Mouse (Mus musculus) embryonic facial prominence, embryonic 13.5 days (tissue): Measurements from ENCODE around the gene Isca2. TPM values are rescaled to one million over a fixed set of nuclear protein-coding genes. Genes with fewer than 3 reads are reported as not detected.
A peak's percentile ranks its signal among the peaks of the same experiment; 100 is the strongest.

Experiments
- ATAC-seq: fragments of 200-750 bp; cut with Nextera tagmentation; 2 replicates; pipeline ENCODE4 v1.8.0; 2017; ENCODE audit warnings: low read depth; ENCODE audit not compliant: insufficient number of reproducible peaks, insufficient read depth, low FRiP score, low TSS enrichment
- H3K27ac ChIP-seq: fragments of 300-500 bp; sonication (generic); 2 replicates; pipeline ENCODE4 v1.5.1; 2015; ENCODE audit warnings: moderate library complexity, mild to moderate bottlenecking, inconsistent platforms
- H3K27me3 ChIP-seq: fragments of 300-500 bp; sonication (generic); 2 replicates; pipeline ENCODE4 v1.6.1; 2015; ENCODE audit warnings: mild to moderate bottlenecking, inconsistent platforms
- H3K36me3 ChIP-seq: fragments of 300-500 bp; sonication (generic); 2 replicates; pipeline ENCODE4 v1.6.1; 2015; ENCODE audit warnings: mild to moderate bottlenecking, inconsistent platforms
- H3K4me1 ChIP-seq: fragments of 300-500 bp; sonication (generic); 2 replicates; pipeline ENCODE4 v1.6.1; 2015; ENCODE audit warnings: inconsistent platforms
- H3K4me2 ChIP-seq: fragments of 300-500 bp; sonication (generic); 2 replicates; pipeline ENCODE4 v1.6.1; 2015; ENCODE audit warnings: moderate library complexity, mild to moderate bottlenecking, inconsistent platforms
- H3K4me3 ChIP-seq: fragments of 300-500 bp; sonication (generic); 2 replicates; pipeline ENCODE4 v1.5.1; 2015; ENCODE audit warnings: mild to moderate bottlenecking, inconsistent platforms
- H3K9ac ChIP-seq: fragments of 300-500 bp; sonication (generic); 2 replicates; pipeline ENCODE4 v1.6.1; 2015; ENCODE audit warnings: mild to moderate bottlenecking, inconsistent platforms
- H3K9me3 ChIP-seq: fragments of 300-500 bp; sonication (generic); 2 replicates; pipeline ENCODE4 v1.6.1; 2016; ENCODE audit warnings: inconsistent platforms
- WGBS: fragments of 180-500 bp; shearing (Covaris S2); methylation state at CpG from one replicate; pipeline ENCODE4 v1.1.7; 2015; ENCODE audit warnings: mixed read lengths; 5-methylcytosine and 5-hydroxymethylcytosine counted together
- polyA plus RNA-seq: library from polyadenylated mRNA; unstranded; fragments of >200 nt; fragmentation: Nextera tagmentation; extraction: Ambion mirVana; gene quantifications from 2 replicates; pipeline ENCODE4 v1.2.1, GENCODE M21; 2015

Gene Isca2
- polyA plus RNA-seq, 1 experiment from 2014 or later: 154 TPM

GRCm38 (mm10) chr12:84805228-84805842 is 32.3 kb downstream of the Isca2 start:
- no peaks in the 10 kb centered on the region for H3K27me3 ChIP-seq
- H3K4me2 ChIP-seq: no peak overlapping the region
- H3K4me3 ChIP-seq: no peak overlapping the region
- peak overlapping the region; percentile 11; the same call in 1 of the 2 replicates for H3K27ac ChIP-seq
- no peaks in the 10 kb centered on the region for H3K9me3 ChIP-seq
- H3K4me1 ChIP-seq: peaks cover 28% of the 10 kb centered on the region
- WGBS: 64% methylated on average over 9 of the region's 9 CpGs
- H3K9ac ChIP-seq: no peak overlapping the region
- H3K36me3 ChIP-seq: no peaks in the 10 kb centered on the region
- ATAC-seq: no peak; the same call in 1 of the 2 replicates

- no peak overlapping the region for H3K27ac ChIP-seq
- 91% methylated on average over 1 of the region's 1 CpGs for WGBS
- peaks cover 25% of the 10 kb centered on the region for H3K4me1 ChIP-seq
- H3K36me3 ChIP-seq: no peaks in the 10 kb centered on the region
- H3K4me3 ChIP-seq: no peak overlapping the region
- H3K9ac ChIP-seq: no peak overlapping the region
- ATAC-seq: no peak
- no peaks in the 10 kb centered on the region for H3K27me3 ChIP-seq
- H3K9me3 ChIP-seq: no peaks in the 10 kb centered on the region
- H3K4me2 ChIP-seq: no peak overlapping the region
Measured at GRCm38 (mm10) chr12:84806010-84806409, 33.0 kb downstream of the Isca2 start.

GRCm38 (mm10) chr12:84806726-84807125 is 33.7 kb downstream of the Isca2 start:
- Histone ChIP-seq H3K9me3 (no peaks in the 10 kb centered on the region), H3K4me2 (no peak overlapping the region), H3K27ac (no peak overlapping the region), H3K36me3 (no peaks in the 10 kb centered on the region), H3K4me3 (no peak overlapping the region), H3K27me3 (no peaks in the 10 kb centered on the region), H3K4me1 (peaks cover 25% of the 10 kb centered on the region), H3K9ac (no peak overlapping the region)
- 46% methylated on average over 5 of the region's 5 CpGs for WGBS
- no peak for ATAC-seq

GRCm38 (mm10) chr12:84807351-84807750 is 34.3 kb downstream of the Isca2 start:
- Histone ChIP-seq H3K4me2 (no peak overlapping the region), H3K9me3 (no peaks in the 10 kb centered on the region), H3K27ac (no peak overlapping the region), H3K4me3 (no peak overlapping the region), H3K9ac (no peak overlapping the region), H3K36me3 (no peaks in the 10 kb centered on the region), H3K4me1 (peaks cover 25% of the 10 kb centered on the region), H3K27me3 (no peaks in the 10 kb centered on the region)
- no peak for ATAC-seq
- WGBS: 78% methylated on average over 13 of the region's 13 CpGs

GRCm38 (mm10) chr12:84809033-84809432 is 36.0 kb downstream of the Isca2 start:
- Histone ChIP-seq H3K27ac (no peak overlapping the region), H3K4me2 (no peak overlapping the region), H3K27me3 (no peaks in the 10 kb centered on the region), H3K36me3 (no peaks in the 10 kb centered on the region), H3K9me3 (no peaks in the 10 kb centered on the region), H3K4me3 (no peak overlapping the region), H3K4me1 (peaks cover 25% of the 10 kb centered on the region), H3K9ac (no peak overlapping the region)
- no peak for ATAC-seq
- 70% methylated on average over 6 of the region's 6 CpGs for WGBS

- no peak overlapping the region for H3K9ac ChIP-seq
- peaks cover 16% of the 10 kb centered on the region for H3K4me1 ChIP-seq
- no peaks in the 10 kb centered on the region for H3K9me3 ChIP-seq
- no peak overlapping the region for H3K4me2 ChIP-seq
- no peak overlapping the region for H3K4me3 ChIP-seq
- 64% methylated on average over 1 of the region's 1 CpGs for WGBS
- H3K27me3 ChIP-seq: no peaks in the 10 kb centered on the region
- H3K36me3 ChIP-seq: no peaks in the 10 kb centered on the region
- H3K27ac ChIP-seq: no peak overlapping the region
- no peak for ATAC-seq
Measured at GRCm38 (mm10) chr12:84810810-84811209, 37.8 kb downstream of the Isca2 start.

- 58% methylated on average over 4 of the region's 4 CpGs for WGBS
Measured at GRCm38 (mm10) chr12:84811510-84811909, 38.5 kb downstream of the Isca2 start.

GRCm38 (mm10) chr12:84812004-84812403 is 39.0 kb downstream of the Isca2 start:
- peaks cover 4% of the 10 kb centered on the region; the same call in 1 of the 2 replicates for H3K4me1 ChIP-seq
- no peak overlapping the region for H3K9ac ChIP-seq
- H3K36me3 ChIP-seq: no peaks in the 10 kb centered on the region
- H3K4me3 ChIP-seq: no peak overlapping the region
- 62% methylated on average over 3 of the region's 3 CpGs for WGBS
- no peak overlapping the region for H3K27ac ChIP-seq
- H3K27me3 ChIP-seq: no peaks in the 10 kb centered on the region
- no peaks in the 10 kb centered on the region for H3K9me3 ChIP-seq
- ATAC-seq: no peak
- no peak overlapping the region for H3K4me2 ChIP-seq

More at GRCm38 (mm10) chr12:84811510-84811909, 38.5 kb downstream of the Isca2 start:
- H3K9me3 ChIP-seq: no peaks in the 10 kb centered on the region
- no peak overlapping the region for H3K4me3 ChIP-seq
- peaks cover 9% of the 10 kb centered on the region for H3K4me1 ChIP-seq
- H3K9ac ChIP-seq: no peak overlapping the region
- H3K4me2 ChIP-seq: no peak overlapping the region
- H3K36me3 ChIP-seq: no peaks in the 10 kb centered on the region
- no peak for ATAC-seq
- H3K27me3 ChIP-seq: no peaks in the 10 kb centered on the region
- H3K27ac ChIP-seq: no peak overlapping the region

- H3K9ac ChIP-seq: no peak overlapping the region
- no peaks in the 10 kb centered on the region for H3K4me1 ChIP-seq
- H3K36me3 ChIP-seq: no peaks in the 10 kb centered on the region
- H3K9me3 ChIP-seq: no peaks in the 10 kb centered on the region
- H3K4me3 ChIP-seq: no peak overlapping the region
- no peak for ATAC-seq
- H3K27ac ChIP-seq: no peak overlapping the region
- no peak overlapping the region for H3K4me2 ChIP-seq
- 38% methylated on average over 7 of the region's 7 CpGs for WGBS
- no peaks in the 10 kb centered on the region for H3K27me3 ChIP-seq
Measured at GRCm38 (mm10) chr12:84813773-84814172, 40.7 kb downstream of the Isca2 start.

- H3K27ac ChIP-seq: no peak overlapping the region
- H3K4me2 ChIP-seq: no peak overlapping the region
- H3K9ac ChIP-seq: no peak overlapping the region
- H3K4me1 ChIP-seq: no peaks in the 10 kb centered on the region
- no peak overlapping the region for H3K4me3 ChIP-seq
- 79% methylated on average over 3 of the region's 3 CpGs for WGBS
- H3K27me3 ChIP-seq: no peaks in the 10 kb centered on the region
- no peak for ATAC-seq
- H3K36me3 ChIP-seq: no peaks in the 10 kb centered on the region
- no peaks in the 10 kb centered on the region for H3K9me3 ChIP-seq
Measured at GRCm38 (mm10) chr12:84814663-84815325, 41.7 kb downstream of the Isca2 start.

- no peaks in the 10 kb centered on the region for H3K36me3 ChIP-seq
- no peaks in the 10 kb centered on the region for H3K9me3 ChIP-seq
- H3K27ac ChIP-seq: no peak overlapping the region
- WGBS: 64% methylated on average over 4 of the region's 4 CpGs
- H3K4me3 ChIP-seq: no peak overlapping the region
- H3K27me3 ChIP-seq: no peaks in the 10 kb centered on the region
- peaks cover 4% of the 10 kb centered on the region; the same call in 1 of the 2 replicates for H3K4me1 ChIP-seq
- no peak for ATAC-seq
- H3K9ac ChIP-seq: no peak overlapping the region
- H3K4me2 ChIP-seq: no peak overlapping the region
Measured at GRCm38 (mm10) chr12:84818496-84818895, 45.4 kb downstream of the Isca2 start.
